Mouse (Mus musculus) heart, embryonic 12.5 days (tissue): ENCODE results near the gene Aox4. TPM values are rescaled to one million over a fixed set of nuclear protein-coding genes. Genes with fewer than 3 reads are reported as not detected.

Experiments used
- ATAC-seq: fragments of 200-750 bp; cut with Nextera tagmentation; 2 replicates; pipeline ENCODE4 v1.8.0; 2017; ENCODE audit warnings: moderate TSS enrichment, moderate library complexity; ENCODE audit not compliant: insufficient number of reproducible peaks, low FRiP score
- H3K27ac ChIP-seq: fragments of 300-500 bp; sonication (generic); 2 replicates; pipeline ENCODE4 v1.5.1; 2016; ENCODE audit warnings: mild to moderate bottlenecking, moderate library complexity; ENCODE audit not compliant: poor library complexity, severe bottlenecking
- H3K27me3 ChIP-seq: fragments of 300-500 bp; sonication (generic); replicated peaks from 2 replicates; pipeline ENCODE4 v1.6.1; 2016; ENCODE audit warnings: mild to moderate bottlenecking, moderate library complexity
- H3K36me3 ChIP-seq: fragments of 300-500 bp; sonication (generic); 2 replicates; pipeline ENCODE4 v1.6.1; 2016; ENCODE audit warnings: mild to moderate bottlenecking, moderate library complexity
- H3K4me1 ChIP-seq: fragments of 300-500 bp; sonication (generic); replicated peaks from 2 replicates; pipeline ENCODE4 v1.6.1; 2016; ENCODE audit warnings: mild to moderate bottlenecking
- H3K4me2 ChIP-seq: fragments of 300-500 bp; sonication (generic); 2 replicates; pipeline ENCODE4 v1.6.1; 2016; ENCODE audit warnings: mild to moderate bottlenecking, moderate library complexity
- H3K4me3 ChIP-seq: fragments of 300-500 bp; sonication (generic); 2 replicates; pipeline ENCODE4 v1.5.1; 2016; ENCODE audit warnings: mild to moderate bottlenecking
- H3K9ac ChIP-seq: fragments of 300-500 bp; sonication (generic); 2 replicates; pipeline ENCODE4 v1.6.1; 2016; ENCODE audit warnings: mild to moderate bottlenecking, moderate library complexity
- H3K9me3 ChIP-seq: fragments of 300-500 bp; sonication (generic); replicated peaks from 2 replicates; pipeline ENCODE4 v1.6.1; 2016; ENCODE audit warnings: mild to moderate bottlenecking, moderate library complexity
- WGBS: fragments of 180-500 bp; shearing (Covaris S2); methylation state at CpG from one replicate; pipeline ENCODE4 v1.1.7; 2016; 5-methylcytosine and 5-hydroxymethylcytosine counted together
- polyA plus RNA-seq: library from polyadenylated mRNA; unstranded; fragments of >200 nt; fragmentation: Nextera tagmentation; extraction: Ambion mirVana; gene quantifications from 2 replicates; pipeline ENCODE4 v1.2.1, GENCODE M21; 2016

The Aox4 gene
- polyA plus RNA-seq, 1 experiment from 2014 or later, result 0.27 TPM

DNA sequence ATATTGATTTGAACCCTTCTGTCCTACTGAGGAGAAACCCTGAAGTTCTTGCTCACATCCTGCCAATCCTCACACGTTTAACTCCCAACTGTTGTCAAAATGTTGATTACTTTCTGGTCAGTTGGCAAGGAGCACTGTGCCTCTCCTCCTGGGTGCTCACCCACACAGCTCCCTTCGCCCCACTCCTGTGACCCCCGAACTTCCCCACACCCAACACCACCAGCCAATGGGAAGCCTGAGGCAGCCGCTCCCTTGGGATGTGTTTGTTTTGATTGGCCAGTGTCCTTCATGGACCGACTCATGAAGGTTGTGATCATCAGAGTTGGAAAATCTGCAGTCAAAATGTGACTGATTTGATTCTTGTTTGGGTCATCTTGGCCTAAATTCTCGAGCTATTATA, 88.2 kb downstream of the Aox4 start:
- Histone ChIP-seq H3K4me2 (no peak overlapping the region), H3K36me3 (no peaks in the 10 kb centered on the region), H3K9me3 (no peaks in the 10 kb centered on the region), H3K4me1 (0 out of 2 replicates have a peak, but pooled peaks cover 2% of the 10 kb centered on the region), H3K27me3 (no peaks in the 10 kb centered on the region), H3K4me3 (no peak overlapping the region), H3K27ac (no peak overlapping the region), H3K9ac (no peak overlapping the region)
- ATAC-seq, result no peak
- WGBS, result 68% methylated on average over 6 of the region's 6 CpGs

DNA sequence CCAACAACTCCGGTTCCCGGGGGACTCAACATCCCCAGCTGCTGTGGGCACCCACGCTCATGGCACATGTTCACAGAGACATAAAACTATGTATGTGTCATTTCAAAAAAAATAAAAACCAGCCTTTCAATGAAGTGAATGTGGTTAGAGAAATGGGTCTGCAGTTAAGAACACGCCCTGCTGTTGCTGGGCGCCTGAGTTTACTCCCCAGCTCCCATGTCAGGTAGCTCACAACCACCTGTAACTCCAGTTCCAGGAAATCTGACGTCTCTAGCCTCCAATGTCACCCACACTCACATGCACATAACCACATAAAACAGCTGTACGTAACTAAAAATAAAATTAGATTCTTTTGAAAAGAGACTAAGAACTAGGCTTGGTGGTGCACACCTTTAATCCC, 90.9 kb downstream of the Aox4 start:
- H3K4me2 ChIP-seq, result no peak overlapping the region
- 89% methylated on average over 7 of the region's 7 CpGs for WGBS
- H3K4me3 ChIP-seq, result no peak overlapping the region
- no peak overlapping the region for H3K9ac ChIP-seq
- no peak for ATAC-seq
- no peaks in the 10 kb centered on the region for H3K36me3 ChIP-seq
- no peak overlapping the region for H3K27ac ChIP-seq
- H3K9me3 ChIP-seq, result no peaks in the 10 kb centered on the region
- H3K27me3 ChIP-seq, result no peaks in the 10 kb centered on the region
- H3K4me1 ChIP-seq, result peaks cover 8% of the 10 kb centered on the region; the same call in 1 of the 2 replicates

DNA sequence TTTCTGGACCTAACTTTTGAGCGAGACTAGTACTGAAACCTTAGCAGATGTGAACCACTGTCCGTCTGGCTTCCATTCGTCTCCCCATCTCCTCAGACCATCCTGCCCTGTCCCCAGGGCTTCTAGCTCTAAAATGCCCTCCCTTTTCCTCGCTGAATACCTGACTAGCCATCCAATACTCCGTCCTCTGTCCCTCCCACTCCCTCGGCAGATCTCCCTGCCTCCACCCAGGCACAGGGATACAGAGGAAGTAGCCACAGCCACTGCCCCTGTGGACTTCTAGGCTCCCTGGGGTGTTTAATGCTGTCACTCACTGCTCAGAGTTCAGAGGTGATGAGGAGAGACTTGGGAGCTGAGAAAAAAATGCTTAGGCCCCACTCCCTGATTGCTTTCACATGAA, 91.8 kb downstream of the Aox4 start:
- H3K4me2 ChIP-seq, result no peak overlapping the region
- 62% methylated on average over 6 of the region's 6 CpGs for WGBS
- H3K9me3 ChIP-seq, result no peaks in the 10 kb centered on the region
- no peak overlapping the region for H3K27ac ChIP-seq
- H3K4me1 ChIP-seq, result peaks cover 8% of the 10 kb centered on the region
- no peaks in the 10 kb centered on the region for H3K36me3 ChIP-seq
- no peak overlapping the region for H3K4me3 ChIP-seq
- no peak overlapping the region for H3K9ac ChIP-seq
- H3K27me3 ChIP-seq, result no peaks in the 10 kb centered on the region
- ATAC-seq, result no peak

DNA sequence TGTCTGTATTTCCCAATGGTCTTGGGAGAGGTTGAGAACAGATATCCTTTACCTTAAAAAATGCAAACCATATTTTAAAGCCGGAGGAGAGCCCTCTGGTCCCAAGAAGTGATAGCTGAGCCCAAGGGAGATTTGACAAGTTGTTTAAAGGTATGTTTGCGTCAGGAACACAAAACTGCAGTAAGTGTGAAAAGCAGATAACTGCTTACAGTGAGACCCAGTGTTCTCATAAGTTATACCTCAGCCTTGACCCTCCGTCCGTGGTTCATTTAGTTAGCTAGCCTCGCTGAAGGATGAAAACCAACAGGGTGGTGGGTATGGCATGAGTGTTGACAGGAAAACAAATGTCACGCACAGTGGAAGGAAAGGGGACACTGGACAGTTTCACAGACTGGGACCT, 92.8 kb downstream of the Aox4 start:
- peaks cover 8% of the 10 kb centered on the region for H3K4me1 ChIP-seq
- H3K9ac ChIP-seq, result no peak overlapping the region
- no peak overlapping the region for H3K4me2 ChIP-seq
- ATAC-seq, result no peak
- no peak overlapping the region for H3K27ac ChIP-seq
- no peaks in the 10 kb centered on the region; the same call in 1 of the 2 replicates for H3K27me3 ChIP-seq
- no peaks in the 10 kb centered on the region for H3K9me3 ChIP-seq
- H3K4me3 ChIP-seq, result no peak overlapping the region
- H3K36me3 ChIP-seq, result no peaks in the 10 kb centered on the region
- WGBS, result 49% methylated on average over 6 of the region's 6 CpGs

DNA sequence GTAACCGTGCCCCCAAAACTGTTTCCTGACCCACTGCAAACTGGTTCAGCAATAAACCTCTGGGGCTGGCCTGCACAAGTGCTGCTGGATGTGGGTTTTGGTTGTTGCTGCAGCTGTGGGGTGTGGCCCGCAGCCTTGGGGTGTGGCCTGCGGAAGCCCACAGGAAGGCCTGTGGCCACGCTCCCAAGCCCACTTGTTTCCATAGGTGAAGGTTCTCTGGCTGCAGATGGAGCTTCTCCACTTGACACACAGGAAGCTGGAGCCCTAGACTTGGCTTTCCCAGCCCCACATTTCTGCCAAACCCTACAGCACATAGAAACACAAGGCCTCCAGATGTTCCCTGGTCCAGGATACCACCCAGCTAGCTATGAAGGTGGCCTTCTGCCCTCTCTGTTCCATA, 93.5 kb downstream of the Aox4 start:
- Histone ChIP-seq H3K4me1 (peaks cover 8% of the 10 kb centered on the region), H3K27ac (no peak overlapping the region), H3K9ac (no peak overlapping the region), H3K36me3 (no peaks in the 10 kb centered on the region), H3K4me2 (no peak overlapping the region), H3K27me3 (no peaks in the 10 kb centered on the region; the same call in 1 of the 2 replicates), H3K4me3 (no peak overlapping the region), H3K9me3 (no peaks in the 10 kb centered on the region)
- ATAC-seq, result no peak
- WGBS, result 82% methylated on average over 4 of the region's 4 CpGs

DNA sequence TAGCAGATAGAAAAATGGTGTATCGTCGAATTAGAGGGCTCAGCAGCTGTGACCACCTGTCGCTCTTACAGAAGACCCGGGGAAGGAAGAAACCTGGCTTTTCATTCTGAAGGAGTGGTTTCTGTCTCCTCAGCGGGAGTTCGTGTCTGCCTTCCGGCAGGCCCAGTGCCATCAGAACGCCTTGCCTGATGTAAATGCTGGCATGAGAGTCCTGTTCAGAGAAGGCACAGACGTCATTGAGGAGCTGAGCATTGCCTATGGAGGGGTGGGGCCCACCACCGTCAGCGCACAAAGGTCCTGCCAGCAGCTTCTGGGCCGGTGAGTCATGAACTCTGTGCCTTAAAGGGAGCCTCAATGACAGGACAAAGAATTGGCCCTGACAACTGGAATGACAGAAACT, 94.1 kb downstream of the Aox4 start:
- ATAC-seq, result no peak
- 62% methylated on average over 12 of the region's 12 CpGs for WGBS
- Histone ChIP-seq H3K9me3 (no peaks in the 10 kb centered on the region), H3K27me3 (no peaks in the 10 kb centered on the region; the same call in 1 of the 2 replicates), H3K4me3 (no peak overlapping the region), H3K9ac (no peak overlapping the region), H3K4me2 (no peak overlapping the region), H3K27ac (no peak overlapping the region), H3K4me1 (peaks cover 8% of the 10 kb centered on the region), H3K36me3 (no peaks in the 10 kb centered on the region)

DNA sequence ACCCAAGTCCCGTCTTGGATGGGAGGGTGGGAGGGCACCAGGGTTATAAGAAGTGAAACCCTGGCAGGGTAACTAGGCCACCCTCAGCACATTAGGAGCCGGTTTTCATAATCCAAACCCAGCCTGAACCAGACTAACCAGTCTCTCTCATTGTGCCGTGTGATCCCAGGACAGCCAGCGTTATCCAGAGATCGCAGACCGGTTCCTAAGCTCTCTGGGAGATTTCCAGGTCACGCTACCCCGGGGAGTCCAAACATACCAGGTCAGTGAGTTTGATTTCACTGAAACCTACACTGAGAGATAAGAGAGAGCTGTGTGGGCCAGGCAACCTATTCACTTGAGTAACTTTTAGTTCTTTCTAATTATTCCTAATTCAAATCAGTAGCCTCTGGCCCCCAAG, 97.0 kb downstream of the Aox4 start:
- H3K9me3 ChIP-seq, result no peaks in the 10 kb centered on the region
- no peaks in the 10 kb centered on the region for H3K36me3 ChIP-seq
- H3K4me2 ChIP-seq, result no peak overlapping the region
- no peak for ATAC-seq
- no peak overlapping the region for H3K9ac ChIP-seq
- no peaks in the 10 kb centered on the region; the same call in 1 of the 2 replicates for H3K27me3 ChIP-seq
- WGBS, result 71% methylated on average over 8 of the region's 8 CpGs
- H3K4me1 ChIP-seq, result peaks cover 8% of the 10 kb centered on the region
- H3K27ac ChIP-seq, result no peak overlapping the region
- no peak overlapping the region for H3K4me3 ChIP-seq

DNA sequence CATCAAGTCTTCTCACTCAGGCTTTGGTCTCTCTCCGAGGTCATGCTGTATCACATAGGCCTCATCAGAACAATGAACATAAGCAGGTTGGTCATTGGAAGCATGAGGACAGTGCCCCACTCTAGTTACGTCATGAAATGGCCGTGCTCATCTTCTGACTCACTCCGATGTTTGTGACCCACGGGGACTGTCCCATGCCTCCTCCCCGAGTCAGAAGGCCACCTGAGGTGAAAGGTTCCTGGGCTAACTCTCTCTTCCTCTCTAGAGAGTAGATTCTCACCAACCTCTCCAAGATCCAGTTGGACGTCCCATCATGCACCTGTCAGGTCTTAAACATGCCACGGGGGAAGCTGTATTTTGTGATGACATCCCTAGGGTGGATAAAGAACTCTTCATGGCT, 98.4 kb downstream of the Aox4 start:
- Histone ChIP-seq H3K36me3 (no peaks in the 10 kb centered on the region), H3K9ac (no peak overlapping the region), H3K9me3 (no peaks in the 10 kb centered on the region), H3K4me1 (peaks cover 4% of the 10 kb centered on the region), H3K4me3 (no peak overlapping the region), H3K27ac (no peak overlapping the region), H3K4me2 (no peak overlapping the region), H3K27me3 (no peaks in the 10 kb centered on the region; the same call in 1 of the 2 replicates)
- 88% methylated on average over 8 of the region's 8 CpGs for WGBS
- no peak for ATAC-seq

DNA sequence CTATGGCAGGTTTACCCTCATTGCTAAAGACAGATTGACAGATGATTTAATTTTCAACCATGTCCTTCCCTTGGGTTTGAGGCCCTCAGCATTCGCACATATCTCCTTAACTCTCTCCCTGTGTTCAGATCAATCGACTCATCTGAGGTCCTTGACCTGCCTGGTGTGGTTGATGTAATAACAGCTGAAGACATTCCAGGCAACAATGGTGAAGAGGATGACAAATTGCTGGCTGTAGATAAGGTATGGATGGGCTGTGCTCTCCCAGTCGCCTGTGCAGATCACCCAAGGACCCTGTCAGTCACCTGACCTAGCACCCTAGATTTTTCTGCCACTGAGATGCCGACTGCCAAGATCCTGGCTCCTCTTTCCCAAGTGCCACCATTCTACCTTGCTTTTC, 99.7 kb downstream of the Aox4 start:
- Histone ChIP-seq H3K27ac (no peak overlapping the region), H3K36me3 (no peaks in the 10 kb centered on the region), H3K4me1 (no peaks in the 10 kb centered on the region; the same call in 1 of the 2 replicates), H3K27me3 (no peaks in the 10 kb centered on the region; the same call in 1 of the 2 replicates), H3K4me3 (no peak overlapping the region), H3K9ac (no peak overlapping the region), H3K4me2 (no peak overlapping the region), H3K9me3 (no peaks in the 10 kb centered on the region)
- ATAC-seq, result no peak
- WGBS, result 34% methylated on average over 4 of the region's 4 CpGs

DNA sequence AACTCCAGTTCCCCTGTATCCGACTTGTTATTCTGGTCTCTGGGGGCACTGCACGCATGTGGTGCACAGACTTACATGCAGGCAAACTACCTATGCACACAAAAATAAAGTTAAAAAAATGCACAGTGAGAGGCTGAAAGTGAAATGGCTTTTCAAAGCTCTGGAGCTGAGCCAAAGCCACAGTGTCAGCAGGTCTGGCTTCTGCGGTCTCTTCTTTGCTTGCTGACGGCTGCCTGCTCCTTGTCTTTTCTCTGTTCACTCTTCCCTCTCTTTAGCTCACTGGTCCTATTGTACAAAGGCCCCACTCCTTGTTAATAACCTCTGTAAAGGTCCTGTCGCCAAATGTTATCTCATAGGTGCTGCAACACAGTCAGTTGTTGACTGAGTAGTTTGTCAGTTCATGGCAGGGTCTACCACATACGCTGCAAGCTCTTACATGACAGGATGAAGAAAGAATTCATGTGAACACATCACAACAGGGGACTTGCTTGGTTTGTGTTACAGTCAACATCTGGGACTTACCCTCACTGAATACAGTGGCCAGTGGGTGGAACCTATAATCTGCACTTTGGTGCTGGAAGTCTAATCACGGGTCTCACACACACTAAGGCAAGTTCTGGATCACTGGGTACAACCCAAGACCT, 101.1 kb downstream of the Aox4 start:
- Histone ChIP-seq H3K4me3 (no peak overlapping the region), H3K36me3 (no peaks in the 10 kb centered on the region), H3K4me1 (no peaks in the 10 kb centered on the region; the same call in 1 of the 2 replicates), H3K9me3 (no peaks in the 10 kb centered on the region), H3K9ac (no peak overlapping the region), H3K4me2 (no peak overlapping the region), H3K27ac (no peak overlapping the region), H3K27me3 (no peaks in the 10 kb centered on the region; the same call in 1 of the 2 replicates)
- WGBS, result 57% methylated on average over 7 of the region's 7 CpGs
- ATAC-seq, result no peak

DNA sequence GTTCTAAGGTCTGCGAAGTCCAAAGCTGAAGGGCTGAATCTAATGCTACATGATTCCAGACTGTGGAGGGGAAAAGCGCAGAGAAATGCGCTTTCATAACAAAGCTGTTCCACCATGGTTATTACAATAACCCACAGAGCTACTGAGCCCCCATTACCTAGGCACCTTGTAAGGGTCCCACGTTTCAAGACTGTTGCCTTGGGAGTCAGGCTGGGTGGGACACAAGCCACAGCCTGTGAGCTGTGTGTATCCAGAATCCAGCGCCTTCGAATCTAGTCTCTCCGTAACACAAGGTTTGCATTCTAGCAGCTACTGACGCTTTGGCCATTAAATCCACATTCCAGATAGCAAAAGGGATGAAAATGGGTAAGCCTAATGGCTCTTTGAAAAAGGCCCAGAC, 103.0 kb downstream of the Aox4 start:
- Histone ChIP-seq H3K36me3 (no peaks in the 10 kb centered on the region), H3K27ac (no peak overlapping the region), H3K27me3 (no peaks in the 10 kb centered on the region; the same call in 1 of the 2 replicates), H3K4me3 (no peak overlapping the region), H3K9ac (no peak overlapping the region), H3K4me2 (no peak overlapping the region), H3K4me1 (no peaks in the 10 kb centered on the region), H3K9me3 (no peaks in the 10 kb centered on the region)
- ATAC-seq, result no peak
- WGBS, result 85% methylated on average over 8 of the region's 8 CpGs

DNA sequence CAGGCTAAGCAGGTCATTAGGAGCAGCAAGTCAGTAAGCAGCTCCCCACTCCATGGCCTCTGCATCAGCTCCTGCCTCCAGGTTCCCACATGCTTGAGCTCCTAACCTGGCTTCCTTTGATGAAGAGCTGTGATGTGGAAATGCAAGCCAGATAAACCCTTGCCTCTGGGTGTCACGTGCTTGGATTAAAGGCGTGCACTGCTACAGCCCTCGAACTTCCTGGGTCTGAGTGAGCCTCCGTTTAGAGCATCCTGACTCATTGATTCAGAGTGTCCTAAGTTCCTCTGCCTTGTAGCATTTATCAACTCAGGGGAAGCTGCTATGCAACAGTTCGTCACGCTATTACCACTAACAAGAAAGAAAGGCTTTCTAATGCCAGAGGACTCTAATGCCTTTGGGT, 105.3 kb downstream of the Aox4 start:
- H3K9ac ChIP-seq, result no peak overlapping the region
- WGBS, result 65% methylated on average over 6 of the region's 6 CpGs
- H3K9me3 ChIP-seq, result no peaks in the 10 kb centered on the region
- H3K36me3 ChIP-seq, result no peaks in the 10 kb centered on the region
- H3K4me3 ChIP-seq, result no peak overlapping the region
- no peaks in the 10 kb centered on the region for H3K4me1 ChIP-seq
- H3K27ac ChIP-seq, result no peak overlapping the region
- H3K4me2 ChIP-seq, result no peak overlapping the region
- no peaks in the 10 kb centered on the region for H3K27me3 ChIP-seq
- no peak for ATAC-seq
